Mouse (Mus musculus) lung, embryonic 16.5 days (tissue): ENCODE data around the gene Cdip1. TPM values are rescaled to one million over a fixed set of nuclear protein-coding genes. Genes with fewer than 3 reads are reported as not detected.

Experiments used
- ATAC-seq: fragments of 200-750 bp; cut with Nextera tagmentation; 2 replicates; pipeline ENCODE4 v1.8.0; 2017; ENCODE audit warnings: low read depth, mild to moderate bottlenecking, moderate library complexity
- H3K27ac ChIP-seq: fragments of 300-500 bp; sonication (generic); 2 replicates; pipeline ENCODE4 v1.5.1; 2014; ENCODE audit warnings: mild to moderate bottlenecking, control low read depth, low read length
- H3K27me3 ChIP-seq: fragments of 300-500 bp; sonication (generic); 2 replicates; pipeline ENCODE4 v1.6.1; 2014; ENCODE audit warnings: low read depth, low read length, mixed read lengths; ENCODE audit not compliant: control insufficient read depth, insufficient read depth
- H3K36me3 ChIP-seq: fragments of 300-500 bp; sonication (generic); 2 replicates; pipeline ENCODE4 v1.6.1; 2014; ENCODE audit warnings: low read length; ENCODE audit not compliant: control insufficient read depth, insufficient read depth
- H3K4me1 ChIP-seq: fragments of 300-500 bp; sonication (generic); replicated peaks from 2 replicates; pipeline ENCODE4 v1.6.1; 2014; ENCODE audit warnings: low read length, mixed read lengths; ENCODE audit not compliant: control insufficient read depth, insufficient read depth
- H3K4me2 ChIP-seq: fragments of 300-500 bp; sonication (generic); 2 replicates; pipeline ENCODE4 v1.6.1; 2014; ENCODE audit warnings: low read depth, low read length, control low read depth
- H3K4me3 ChIP-seq: fragments of 300-500 bp; sonication (generic); 2 replicates; pipeline ENCODE4 v1.5.1; 2014; ENCODE audit warnings: mild to moderate bottlenecking, low read length, control low read depth
- H3K9ac ChIP-seq: fragments of 300-500 bp; sonication (generic); 2 replicates; pipeline ENCODE4 v1.6.1; 2014; ENCODE audit warnings: low read length, control low read depth
- H3K9me3 ChIP-seq: fragments of 300-500 bp; sonication (generic); 2 replicates; pipeline ENCODE4 v1.6.1; 2016; ENCODE audit warnings: low read length; ENCODE audit not compliant: control insufficient read depth
- WGBS: fragments of 180-500 bp; shearing (Covaris S2); extraction: QIAGEN DNeasy Blood & Tissue Kit; methylation state at CpG from one replicate; pipeline ENCODE4 v1.1.7; 2014; 5-methylcytosine and 5-hydroxymethylcytosine counted together
- polyA plus RNA-seq: library from polyadenylated mRNA; unstranded; fragments of >200 nt; fragmentation: Nextera tagmentation; extraction: Ambion mirVana; gene quantifications from 2 replicates; pipeline ENCODE4 v1.2.1, GENCODE M21; 2015

The Cdip1 gene
- polyA plus RNA-seq, 1 experiment from 2014 or later = 93.4 TPM

- under 1% methylated on average over 40 of the region's 40 CpGs for WGBS
- H3K36me3 ChIP-seq = no peaks in the 10 kb centered on the region
- H3K9ac ChIP-seq = peak overlapping the region; percentile 94
- H3K4me2 ChIP-seq = peak overlapping the region; percentile 57
- no peaks in the 10 kb centered on the region for H3K9me3 ChIP-seq
- peak overlapping the region; percentile 90 for H3K27ac ChIP-seq
- ATAC-seq = no peak; the same call in 1 of the 2 replicates
- peak overlapping the region; percentile 85 for H3K4me3 ChIP-seq
- no peaks in the 10 kb centered on the region for H3K27me3 ChIP-seq
- peaks cover 15% of the 10 kb centered on the region for H3K4me1 ChIP-seq
These were observed 63.5 kb downstream of the Cdip1 start for GRCm38 (mm10) chr16:4726528-4727128.

DNA sequence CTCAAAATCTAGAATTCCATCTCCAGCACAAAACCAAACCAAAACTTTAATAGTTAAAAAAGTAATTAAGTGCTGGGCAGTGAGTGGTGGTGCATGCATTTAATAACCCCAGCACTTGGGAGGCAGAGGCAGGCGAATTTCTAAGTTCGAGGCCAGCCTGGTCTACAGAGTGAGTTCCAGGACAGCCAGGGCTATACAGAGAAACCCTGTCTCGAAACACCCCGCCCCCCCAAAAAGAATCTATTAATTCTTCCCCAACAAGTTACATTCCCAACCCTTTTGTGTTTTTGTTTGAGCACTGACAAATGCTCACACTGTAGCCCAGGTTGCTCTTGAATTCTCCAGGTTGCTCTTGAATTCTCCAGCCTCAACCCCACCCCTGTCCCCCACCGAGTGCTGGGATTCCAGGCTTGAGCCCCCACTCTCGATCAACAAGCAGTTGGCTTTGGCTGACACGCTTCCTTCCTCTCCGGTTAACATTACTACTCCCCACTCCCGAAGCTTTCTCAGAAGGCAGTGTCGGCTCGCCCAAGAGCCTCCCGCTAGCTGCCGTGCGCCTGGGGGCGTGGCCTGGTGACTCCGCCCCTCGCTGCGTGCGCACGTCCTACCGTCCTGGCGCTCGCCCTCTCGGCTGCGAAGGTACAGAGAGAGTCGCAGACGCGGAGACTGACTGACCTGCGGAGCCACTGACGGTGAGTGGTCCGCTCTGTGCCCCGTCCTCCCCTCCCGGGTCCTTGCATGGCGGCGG, 64.1 kb downstream of the Cdip1 start, which contains the start of gene Hmox2:
TSS of gene Hmox2 (plus strand) at position 582 of the 748 bp plus-strand sequence.
- H3K27me3 ChIP-seq = no peaks in the 10 kb centered on the region
- peak; percentile 97 for ATAC-seq
- WGBS = 5% methylated on average over 34 of the region's 35 CpGs
- peak within 1 kb of the TSS; percentile 57 for H3K4me2 ChIP-seq
- no peaks in the 10 kb centered on the region for H3K36me3 ChIP-seq
- peak within 1 kb of the TSS; percentile 90 for H3K27ac ChIP-seq
- H3K9ac ChIP-seq = peak within 1 kb of the TSS; percentile 94
- no peaks in the 10 kb centered on the region for H3K9me3 ChIP-seq
- peak within 1 kb of the TSS; percentile 85 for H3K4me3 ChIP-seq
- peaks cover 15% of the 10 kb centered on the region for H3K4me1 ChIP-seq

DNA sequence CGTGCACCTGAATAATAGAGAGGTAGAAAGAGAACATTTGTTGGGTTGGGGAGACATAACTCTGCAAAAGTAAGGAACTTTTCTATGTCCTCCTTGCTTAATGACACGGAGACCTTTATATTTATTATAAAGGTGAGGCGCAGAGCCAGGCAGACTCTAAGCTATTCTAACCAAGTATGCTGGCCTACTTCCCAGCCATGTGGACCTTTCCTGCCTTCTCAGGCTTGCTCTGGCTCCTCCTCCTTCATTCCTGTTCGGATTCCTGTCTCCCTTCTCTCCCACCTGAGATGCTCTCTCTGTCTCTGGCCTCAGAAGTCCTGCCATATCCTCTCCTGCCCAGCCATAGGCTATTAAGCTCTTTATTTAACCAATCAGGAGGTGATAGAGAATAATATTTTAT, 64.8 kb downstream of the Cdip1 start:
- ATAC-seq = no peak

DNA sequence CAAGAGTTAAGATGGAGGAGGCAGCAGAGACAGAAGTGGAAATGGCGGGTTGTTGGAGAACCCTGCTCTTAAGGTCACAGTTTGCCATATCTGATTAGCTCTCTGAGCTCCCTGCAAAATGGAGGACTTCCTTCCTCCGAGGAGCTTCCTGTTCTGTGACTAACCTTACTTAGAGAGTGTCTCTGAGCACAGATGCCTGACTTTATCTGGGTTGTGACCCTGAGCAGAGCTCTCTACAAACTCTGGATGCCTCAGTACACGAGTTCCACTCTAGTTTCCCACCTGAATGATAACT, 67.2 kb downstream of the Cdip1 start:
- Histone ChIP-seq H3K27me3 (no peaks in the 10 kb centered on the region), H3K4me3 (no peak overlapping the region), H3K4me1 (peaks cover 14% of the 10 kb centered on the region), H3K36me3 (no peaks in the 10 kb centered on the region), H3K27ac (no peak overlapping the region), H3K9me3 (no peaks in the 10 kb centered on the region), H3K9ac (no peak overlapping the region), H3K4me2 (no peak overlapping the region)
- 56% methylated on average over 3 of the region's 3 CpGs for WGBS
- no peak for ATAC-seq

More for the DNA sequence above, 64.8 kb downstream of the Cdip1 start:
- H3K9ac ChIP-seq = no peak overlapping the region
- no peak overlapping the region for H3K27ac ChIP-seq
- no peaks in the 10 kb centered on the region for H3K27me3 ChIP-seq
- 63% methylated on average over 4 of the region's 4 CpGs for WGBS
- no peaks in the 10 kb centered on the region for H3K9me3 ChIP-seq
- no peak overlapping the region for H3K4me3 ChIP-seq
- H3K4me1 ChIP-seq = peaks cover 15% of the 10 kb centered on the region
- no peak overlapping the region for H3K4me2 ChIP-seq
- H3K36me3 ChIP-seq = no peaks in the 10 kb centered on the region

- Histone ChIP-seq H3K27ac (peak overlapping the region; percentile 23; the same call in 1 of the 2 replicates), H3K4me3 (no peak overlapping the region), H3K9ac (no peak overlapping the region), H3K36me3 (no peaks in the 10 kb centered on the region), H3K9me3 (no peaks in the 10 kb centered on the region), H3K4me1 (peaks cover 11% of the 10 kb centered on the region), H3K27me3 (no peaks in the 10 kb centered on the region), H3K4me2 (no peak overlapping the region)
- WGBS = 52% methylated on average over 7 of the region's 7 CpGs
- no peak for ATAC-seq
These were observed 67.8 kb downstream of the Cdip1 start for GRCm38 (mm10) chr16:4722128-4722914.

GRCm38 (mm10) chr16:4718753-4719518, 71.2 kb downstream of the Cdip1 start, which contains the start of gene Nmral1:
Gene Nmral1, minus strand, starts transcription at chr16:4719356.
- peak within 1 kb of the TSS; percentile 56 for H3K4me2 ChIP-seq
- WGBS = 14% methylated on average over 33 of the region's 33 CpGs
- peaks cover 9% of the 10 kb centered on the region for H3K4me1 ChIP-seq
- H3K36me3 ChIP-seq = peaks cover 10% of the 10 kb centered on the region
- H3K9me3 ChIP-seq = no peaks in the 10 kb centered on the region
- H3K27ac ChIP-seq = peak within 1 kb of the TSS; percentile 63
- ATAC-seq = peak; percentile 89
- H3K9ac ChIP-seq = peak within 1 kb of the TSS; percentile 82
- no peaks in the 10 kb centered on the region for H3K27me3 ChIP-seq
- peak within 1 kb of the TSS; percentile 71 for H3K4me3 ChIP-seq

GRCm38 (mm10) chr16:4717866-4718265, 72.2 kb downstream of the Cdip1 start:
- Histone ChIP-seq H3K9ac (peak overlapping the region; percentile 82), H3K27me3 (no peaks in the 10 kb centered on the region), H3K4me2 (peak overlapping the region; percentile 56), H3K9me3 (no peaks in the 10 kb centered on the region), H3K4me1 (peaks cover 9% of the 10 kb centered on the region), H3K4me3 (peak overlapping the region; percentile 71), H3K36me3 (peaks cover 10% of the 10 kb centered on the region), H3K27ac (no peak overlapping the region)
- 46% methylated on average over 3 of the region's 3 CpGs for WGBS
- ATAC-seq = no peak

DNA sequence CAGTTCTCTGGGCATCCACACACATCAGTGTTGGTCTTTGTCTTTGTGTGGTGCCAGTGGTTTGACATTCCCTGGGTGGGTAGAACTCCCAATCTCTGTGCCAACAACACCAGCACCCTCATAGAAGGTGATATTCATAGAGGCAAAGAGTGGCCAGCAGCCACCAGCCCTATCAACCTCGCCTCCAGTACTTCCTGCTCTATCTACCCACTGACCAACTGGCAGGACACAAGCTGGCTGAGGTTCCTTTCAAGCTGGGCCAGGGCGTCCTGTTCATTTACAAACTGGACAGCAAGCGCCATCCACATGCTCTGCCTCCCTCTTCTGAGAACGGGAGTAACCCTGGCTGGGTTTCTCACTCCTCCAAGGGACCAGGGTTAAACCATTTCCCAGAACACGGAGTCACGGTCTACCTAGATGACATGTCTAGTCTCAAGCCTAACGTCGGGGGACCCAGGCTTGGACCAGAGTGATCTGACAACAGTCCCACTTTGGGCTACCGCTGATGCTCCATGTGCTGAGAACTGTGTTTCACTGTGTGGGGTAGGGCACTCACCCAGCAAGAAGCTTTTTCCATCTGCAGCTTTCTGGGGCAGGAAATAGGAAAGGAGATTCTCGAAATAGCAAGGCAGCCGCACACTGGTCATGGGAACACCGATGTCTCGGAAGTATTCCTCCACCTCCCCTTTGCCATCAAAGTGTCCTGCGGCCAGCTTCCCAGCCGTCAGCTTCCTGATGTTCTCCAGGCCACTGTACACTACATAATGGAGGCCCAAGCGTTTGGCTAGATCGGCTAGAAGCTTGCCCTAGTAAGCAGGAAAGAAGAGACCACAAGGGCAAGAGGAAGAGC, 76.0 kb downstream of the Cdip1 start:
- H3K4me3 ChIP-seq = no peak overlapping the region
- no peak overlapping the region for H3K9ac ChIP-seq
- no peaks in the 10 kb centered on the region for H3K9me3 ChIP-seq
- ATAC-seq = no peak
- peaks cover 4% of the 10 kb centered on the region for H3K4me1 ChIP-seq
- H3K27ac ChIP-seq = no peak overlapping the region
- 85% methylated on average over 17 of the region's 17 CpGs for WGBS
- H3K4me2 ChIP-seq = no peak overlapping the region
- H3K36me3 ChIP-seq = peaks cover 19% of the 10 kb centered on the region
- no peaks in the 10 kb centered on the region for H3K27me3 ChIP-seq
